Mouse (Mus musculus): ENCODE results near the gene Kif1c. TPM values are rescaled to one million over a fixed set of nuclear protein-coding genes. Genes with fewer than 3 reads are reported as not detected.
A peak's percentile ranks its signal among the peaks of the same experiment; 100 is the strongest.

The Kif1c gene
- polyA plus RNA-seq (2015; fragmentation: Nextera tagmentation; extraction: Ambion mirVana) = 0.79 and 0.85 TPM in 2 replicates

GRCm38 (mm10) chr11:70699722-70700556 is at the start of gene Kif1c, which contains the start of gene Inca1:
TSS of gene Kif1c (plus strand) at chr11:70700548.
TSS of gene Inca1 (minus strand) at chr11:70700155.
- peak; percentile 92 for ATAC-seq (ENCODE audit: insufficient read depth)
- 2% methylated on average over 68 of the region's 69 CpGs for WGBS (ENCODE audit: insufficient replicate concordance)

GRCm38 (mm10) chr11:70651391-70651790 is 49.0 kb upstream of the Kif1c start:
- peak overlapping the region; percentile 99 for H3K27ac ChIP-seq (replicated peaks)
- ATAC-seq (ENCODE audit: insufficient read depth) = no peak
- peaks cover 44% of the 10 kb centered on the region for H3K36me3 ChIP-seq (replicated peaks)
- H3K27me3 ChIP-seq = peaks cover 9% of the 10 kb centered on the region
- H3K9ac ChIP-seq = peak overlapping the region; percentile 98
- peak overlapping the region; percentile 99 for H3K4me2 ChIP-seq
- no peaks in the 10 kb centered on the region for H3K9me3 ChIP-seq (replicated peaks)
- WGBS (ENCODE audit: insufficient replicate concordance) = 34% methylated on average over 2 of the region's 2 CpGs
- H3K4me1 ChIP-seq (replicated peaks) = peaks cover 71% of the 10 kb centered on the region
- peak overlapping the region; percentile 27 for H3K4me3 ChIP-seq (replicated peaks)

More at GRCm38 (mm10) chr11:70699722-70700556, at the start of gene Kif1c, which contains the start of gene Inca1:
- H3K4me2 ChIP-seq = peak within 1 kb of the TSS; percentile 95
- H3K9me3 ChIP-seq (replicated peaks) = no peaks in the 10 kb centered on the region
- peak within 1 kb of the TSS; percentile 67 for H3K9ac ChIP-seq
- H3K4me1 ChIP-seq (replicated peaks) = peaks cover 27% of the 10 kb centered on the region
- peaks cover 56% of the 10 kb centered on the region for H3K27me3 ChIP-seq
- H3K4me3 ChIP-seq (replicated peaks) = peak within 1 kb of the TSS; percentile 75
- peaks cover 8% of the 10 kb centered on the region; the same call in 1 of the 2 replicates for H3K36me3 ChIP-seq (replicated peaks)
- peak within 1 kb of the TSS; percentile 84 for H3K27ac ChIP-seq (replicated peaks)

DNA sequence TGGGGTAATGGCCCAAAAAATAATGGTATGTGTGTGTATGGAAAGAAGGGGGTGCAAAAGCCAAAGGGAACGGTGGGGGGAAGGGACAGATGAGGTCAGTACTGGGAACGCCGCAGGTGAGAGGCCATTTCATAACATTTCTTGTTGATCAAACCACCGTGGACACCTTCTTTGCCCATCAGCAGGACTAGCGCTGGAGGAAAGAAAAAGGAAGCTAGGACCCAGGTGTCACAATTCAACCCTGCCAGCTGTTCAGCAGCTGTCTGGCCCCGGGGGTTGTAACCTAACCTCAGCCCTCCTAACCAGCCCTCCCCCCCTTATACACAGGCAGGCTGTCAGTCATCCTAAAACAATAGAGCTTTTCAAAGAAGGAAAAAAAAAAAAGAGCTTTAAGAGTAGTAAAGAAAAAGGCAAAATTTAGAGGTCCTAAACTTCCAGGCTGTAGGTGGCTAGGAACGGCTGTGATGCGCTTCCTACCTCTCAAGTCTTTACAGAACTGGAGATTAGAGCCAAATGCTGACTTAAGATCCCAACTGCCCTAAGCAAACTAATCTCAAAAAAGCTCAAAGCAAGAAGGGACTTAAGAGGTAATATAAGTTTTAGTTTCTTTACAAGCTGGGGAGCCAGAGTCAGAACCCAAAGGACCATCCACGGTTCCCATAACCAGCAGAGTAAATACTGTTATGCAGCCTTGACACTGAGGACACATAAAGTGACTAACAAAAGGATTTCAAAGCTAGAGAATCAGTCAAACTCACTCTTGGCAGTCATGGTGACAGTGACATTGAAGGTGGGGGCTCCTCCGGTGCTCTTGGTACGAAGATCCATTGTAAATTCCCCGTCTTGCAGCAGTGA is 48.1 kb upstream of the Kif1c start:
- 29% methylated on average over 12 of the region's 12 CpGs for WGBS (ENCODE audit: insufficient replicate concordance)
- Histone ChIP-seq H3K9ac (peak overlapping the region; percentile 98), H3K4me3 (replicated peaks) (peak overlapping the region; percentile 99), H3K27me3 (peaks cover 16% of the 10 kb centered on the region), H3K27ac (replicated peaks) (peak overlapping the region; percentile 99), H3K9me3 (replicated peaks) (no peaks in the 10 kb centered on the region), H3K4me2 (peak overlapping the region; percentile 99), H3K4me1 (replicated peaks) (peaks cover 76% of the 10 kb centered on the region), H3K36me3 (replicated peaks) (peaks cover 44% of the 10 kb centered on the region)
- ATAC-seq (ENCODE audit: insufficient read depth) = no peak

GRCm38 (mm10) chr11:70652884-70653344 is 47.4 kb upstream of the Kif1c start:
- no peak for ATAC-seq (ENCODE audit: insufficient read depth)
- Histone ChIP-seq H3K27me3 (peaks cover 16% of the 10 kb centered on the region), H3K27ac (replicated peaks) (peak overlapping the region; percentile 99), H3K4me2 (peak overlapping the region; percentile 99), H3K4me3 (replicated peaks) (peak overlapping the region; percentile 99), H3K4me1 (replicated peaks) (peaks cover 83% of the 10 kb centered on the region), H3K36me3 (replicated peaks) (peaks cover 44% of the 10 kb centered on the region), H3K9me3 (replicated peaks) (no peaks in the 10 kb centered on the region), H3K9ac (peak overlapping the region; percentile 98)
- WGBS (ENCODE audit: insufficient replicate concordance) = 13% methylated on average over 6 of the region's 6 CpGs

DNA sequence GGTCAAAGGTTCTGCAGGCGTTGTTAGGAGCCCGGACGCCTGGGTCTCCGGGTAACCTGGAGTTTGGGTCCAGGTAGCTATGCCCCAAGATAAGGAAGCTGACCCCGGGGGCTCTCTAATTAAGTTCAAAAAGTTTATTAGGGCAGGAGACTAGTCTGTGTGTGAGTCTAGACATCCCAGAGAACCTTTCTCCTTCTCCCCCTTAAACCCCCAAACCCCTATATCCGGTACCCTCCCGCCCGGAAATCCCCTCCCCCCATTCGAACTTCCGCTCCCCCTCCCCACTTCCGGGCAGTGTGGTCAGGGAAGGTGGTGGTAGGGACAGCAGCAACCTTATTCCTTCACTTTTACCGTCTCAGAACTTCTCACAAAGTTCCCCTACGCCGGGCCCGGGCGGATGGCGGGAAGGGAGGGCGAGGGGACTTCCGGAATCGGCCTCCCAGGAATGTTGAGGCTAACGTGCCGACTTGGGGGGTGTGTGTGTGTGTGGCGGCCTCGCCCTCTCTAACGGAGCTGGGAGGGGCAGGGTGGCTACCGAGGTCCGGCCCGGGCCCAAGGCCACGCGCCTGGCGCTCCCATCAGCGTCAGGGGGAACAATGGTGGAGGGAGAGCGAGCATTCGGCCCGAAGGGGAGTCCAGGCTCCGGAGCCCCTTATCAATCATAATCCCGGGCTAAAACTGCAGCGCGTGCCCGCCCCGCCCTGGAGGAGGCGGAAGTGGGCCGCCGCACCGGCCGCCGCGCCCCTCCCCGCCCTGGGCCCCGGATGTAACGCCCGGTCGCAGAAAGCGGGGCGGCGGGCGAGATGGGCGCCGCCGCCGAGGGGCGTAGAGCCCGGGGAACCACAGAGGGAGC is 46.8 kb upstream of the Kif1c start:
- peaks cover 16% of the 10 kb centered on the region for H3K27me3 ChIP-seq
- peak overlapping the region; percentile 99 for H3K27ac ChIP-seq (replicated peaks)
- ATAC-seq (ENCODE audit: insufficient read depth) = peak; percentile 71
- under 1% methylated on average over 63 of the region's 63 CpGs for WGBS (ENCODE audit: insufficient replicate concordance)
- peak overlapping the region; percentile 98 for H3K9ac ChIP-seq
- H3K4me3 ChIP-seq (replicated peaks) = peak overlapping the region; percentile 99
- H3K36me3 ChIP-seq (replicated peaks) = peaks cover 44% of the 10 kb centered on the region
- peaks cover 80% of the 10 kb centered on the region for H3K4me1 ChIP-seq (replicated peaks)
- H3K9me3 ChIP-seq (replicated peaks) = no peaks in the 10 kb centered on the region
- peak overlapping the region; percentile 99 for H3K4me2 ChIP-seq

DNA sequence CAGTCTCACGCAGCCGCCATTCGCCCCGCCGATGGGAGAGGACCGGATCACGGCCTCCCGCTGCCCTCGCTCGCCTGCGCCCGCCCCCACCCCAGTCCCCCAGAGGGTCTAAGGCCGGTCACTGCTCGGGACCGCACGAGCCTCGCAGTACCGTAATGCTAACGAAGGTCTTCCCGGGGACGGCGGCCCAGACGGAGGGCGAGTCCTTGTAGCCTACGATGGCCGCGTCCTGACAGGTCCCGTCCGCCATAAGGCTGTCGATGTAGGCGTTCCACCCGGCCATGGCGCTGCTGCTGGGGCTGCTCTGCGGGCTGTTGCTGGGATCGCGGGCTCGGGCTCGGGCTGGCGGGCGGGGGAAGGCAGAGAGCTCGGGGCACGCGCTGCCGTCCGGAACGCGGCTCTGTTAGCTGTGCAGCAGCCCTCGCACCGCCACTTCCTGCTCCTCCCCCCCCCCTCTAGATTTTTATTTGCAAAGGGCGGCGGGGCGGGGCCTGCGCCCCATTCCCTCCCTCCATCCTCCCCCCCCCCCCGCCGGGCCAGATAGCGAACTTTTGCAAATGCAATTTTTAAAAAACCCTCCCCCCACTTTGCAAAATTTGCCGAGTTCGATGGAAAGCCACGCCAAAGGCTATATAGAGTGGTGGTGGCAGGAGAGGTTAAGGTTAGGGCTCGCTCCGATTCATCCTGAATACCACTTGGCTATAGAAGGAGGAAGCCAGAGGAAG is 46.0 kb upstream of the Kif1c start, which contains the start of gene Pfn1:
Gene Pfn1, minus strand, starts transcription at position 447 of the 725 bp plus-strand sequence.
- peak within 1 kb of the TSS; percentile 99 for H3K27ac ChIP-seq (replicated peaks)
- peak within 1 kb of the TSS; percentile 99 for H3K4me3 ChIP-seq (replicated peaks)
- H3K4me1 ChIP-seq (replicated peaks) = peaks cover 72% of the 10 kb centered on the region
- H3K9ac ChIP-seq = peak within 1 kb of the TSS; percentile 98
- no peaks in the 10 kb centered on the region for H3K9me3 ChIP-seq (replicated peaks)
- WGBS (ENCODE audit: insufficient replicate concordance) = under 1% methylated on average over 57 of the region's 61 CpGs
- peaks cover 37% of the 10 kb centered on the region for H3K36me3 ChIP-seq (replicated peaks)
- peak within 1 kb of the TSS; percentile 99 for H3K4me2 ChIP-seq
- peaks cover 16% of the 10 kb centered on the region for H3K27me3 ChIP-seq
- peak; percentile 57 for ATAC-seq (ENCODE audit: insufficient read depth)

- no peaks in the 10 kb centered on the region for H3K9me3 ChIP-seq (replicated peaks)
- peak overlapping the region; percentile 98 for H3K9ac ChIP-seq
- peaks cover 30% of the 10 kb centered on the region for H3K36me3 ChIP-seq (replicated peaks)
- peak overlapping the region; percentile 99 for H3K4me3 ChIP-seq (replicated peaks)
- H3K27me3 ChIP-seq = peaks cover 16% of the 10 kb centered on the region
- H3K4me2 ChIP-seq = peak overlapping the region; percentile 99
- H3K4me1 ChIP-seq (replicated peaks) = peaks cover 65% of the 10 kb centered on the region
- peak overlapping the region; percentile 99 for H3K27ac ChIP-seq (replicated peaks)
- WGBS (ENCODE audit: insufficient replicate concordance) = under 1% methylated on average over 48 of the region's 48 CpGs
- peak; percentile 52 for ATAC-seq (ENCODE audit: insufficient read depth)
Measured at GRCm38 (mm10) chr11:70654923-70655570, 45.3 kb upstream of the Kif1c start.

- ATAC-seq (ENCODE audit: insufficient read depth) = no peak
- Histone ChIP-seq H3K27ac (replicated peaks) (peak overlapping the region; percentile 99), H3K4me2 (peak overlapping the region; percentile 99), H3K9ac (peak overlapping the region; percentile 98), H3K4me3 (replicated peaks) (peak overlapping the region; percentile 99), H3K27me3 (peaks cover 16% of the 10 kb centered on the region), H3K9me3 (replicated peaks) (no peaks in the 10 kb centered on the region), H3K4me1 (replicated peaks) (peaks cover 57% of the 10 kb centered on the region), H3K36me3 (replicated peaks) (peaks cover 24% of the 10 kb centered on the region)
- WGBS (ENCODE audit: insufficient replicate concordance) = 1% methylated on average over 61 of the region's 61 CpGs
Measured at GRCm38 (mm10) chr11:70655571-70656455, 44.5 kb upstream of the Kif1c start.
